Mouse (Mus musculus) thymus, adult 2 months (tissue): ENCODE measurements at regions not wholly inside any gene's neighbourhood (a gene's known extent, or its start where the extent isn't known, plus 50 kb on each side); places are given as distances from the start of the nearest gene placed in this dataset.

Experiments
- DNase-seq: peaks from one replicate; pipeline ENCODE4 v3.0.0; 2021
- H3K27ac ChIP-seq: fragments of 200-500 bp; 2 replicates; pipeline ENCODE4 v1.5.1; 2012; ENCODE audit warnings: low read length, control low read depth; ENCODE audit not compliant: control insufficient read depth, insufficient read depth
- H3K27me3 ChIP-seq: fragments of 200-500 bp; 2 replicates; pipeline ENCODE4 v1.6.1; 2012; ENCODE audit warnings: mild to moderate bottlenecking, low read length, moderate library complexity, mixed read lengths; ENCODE audit not compliant: control insufficient read depth, insufficient read depth
- H3K36me3 ChIP-seq: fragments of 200-500 bp; 2 replicates; pipeline ENCODE4 v1.6.1; 2012; ENCODE audit warnings: mild to moderate bottlenecking, low read length, moderate library complexity; ENCODE audit not compliant: control insufficient read depth, insufficient read depth
- H3K4me1 ChIP-seq: fragments of 200-500 bp; replicated peaks from 2 replicates; pipeline ENCODE4 v1.6.1; 2012; ENCODE audit warnings: low read length; ENCODE audit not compliant: control insufficient read depth, insufficient read depth
- H3K4me3 ChIP-seq: fragments of 200-500 bp; 2 replicates; pipeline ENCODE4 v1.5.1; 2012; ENCODE audit warnings: mild to moderate bottlenecking, low read length, control low read depth, moderate library complexity; ENCODE audit not compliant: control insufficient read depth, insufficient read depth
- CTCF ChIP-seq: fragments of 200-500 bp; IDR thresholded peaks from 2 replicates; pipeline ENCODE4 v1.5.1; 2012; ENCODE audit warnings: mild to moderate bottlenecking, control low read depth, low read length, moderate library complexity, borderline replicate concordance; ENCODE audit not compliant: control insufficient read depth, poor library complexity, insufficient read depth; ENCODE audit errors: extremely low read depth
- POLR2A ChIP-seq: fragments of 200-500 bp; IDR thresholded peaks from 2 replicates; pipeline ENCODE4 v1.6.1; 2012; ENCODE audit warnings: mild to moderate bottlenecking, low read length, control low read depth, moderate library complexity; ENCODE audit not compliant: control insufficient read depth, poor library complexity, insufficient read depth; ENCODE audit errors: extremely low read depth
- WGBS: fragments of 180-500 bp; shearing (Covaris S2); methylation state at CpG from one replicate; pipeline ENCODE4 v1.1.7; 2018; 5-methylcytosine and 5-hydroxymethylcytosine counted together

DNA sequence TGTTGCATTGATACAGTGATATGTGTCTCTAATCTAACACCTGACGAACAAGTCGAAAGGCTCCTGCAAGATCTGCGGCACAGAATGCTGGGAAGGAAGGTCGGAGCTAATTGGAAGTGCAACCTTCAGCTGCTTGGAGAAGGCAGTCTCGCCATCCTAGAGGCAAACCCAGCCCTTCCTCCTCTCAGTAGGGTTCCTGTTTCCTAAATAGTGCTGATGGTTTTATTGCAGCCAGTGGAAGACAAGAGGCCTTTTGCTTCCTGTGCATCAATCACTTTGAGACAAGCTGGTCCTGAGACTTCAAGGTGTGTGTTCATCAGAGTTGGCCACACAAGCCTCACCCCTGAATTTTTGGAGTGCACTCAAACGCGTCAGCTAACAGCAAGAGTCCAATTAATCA is 228.4 kb upstream of the Srek1ip1 start:
- no peak for TF ChIP-seq POLR2A
- no peak for TF ChIP-seq CTCF
- H3K4me3 ChIP-seq: no peak overlapping the region
- no peak for DNase-seq

DNA sequence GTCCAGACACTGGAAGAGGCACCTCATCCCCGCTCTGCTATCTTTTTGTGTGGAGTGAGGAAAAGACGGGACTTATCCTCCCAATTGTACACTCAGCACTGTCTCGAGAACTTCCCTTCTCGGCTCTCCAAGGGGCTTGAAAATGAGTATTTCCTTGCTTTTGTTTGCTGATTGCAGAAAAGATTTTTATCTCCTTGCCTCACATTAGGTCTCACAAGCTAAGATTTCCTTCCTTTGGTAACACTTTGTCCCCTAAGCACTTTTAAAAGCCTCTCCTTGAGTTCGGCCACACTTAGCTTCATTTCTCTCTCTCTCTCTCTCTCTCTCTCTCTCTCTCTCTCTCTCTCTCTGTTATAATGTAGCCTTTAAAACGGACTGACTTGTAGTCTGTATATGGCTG is 222.5 kb upstream of the Srek1ip1 start:
- H3K27ac ChIP-seq: no peak overlapping the region
- no peak for DNase-seq
- TF ChIP-seq CTCF (no peak), POLR2A (no peak)
- H3K4me3 ChIP-seq: no peak overlapping the region
- WGBS: 24% methylated on average over 6 of the region's 6 CpGs
- H3K4me1 ChIP-seq: peaks cover 5% of the 10 kb centered on the region
- no peaks in the 10 kb centered on the region for H3K36me3 ChIP-seq
- H3K27me3 ChIP-seq: no peaks in the 10 kb centered on the region

More for the DNA sequence above, 228.4 kb upstream of the Srek1ip1 start:
- Histone ChIP-seq H3K36me3 (no peaks in the 10 kb centered on the region), H3K27me3 (no peaks in the 10 kb centered on the region), H3K27ac (no peak overlapping the region), H3K4me1 (no peaks in the 10 kb centered on the region)
- WGBS: 62% methylated on average over 7 of the region's 7 CpGs

DNA sequence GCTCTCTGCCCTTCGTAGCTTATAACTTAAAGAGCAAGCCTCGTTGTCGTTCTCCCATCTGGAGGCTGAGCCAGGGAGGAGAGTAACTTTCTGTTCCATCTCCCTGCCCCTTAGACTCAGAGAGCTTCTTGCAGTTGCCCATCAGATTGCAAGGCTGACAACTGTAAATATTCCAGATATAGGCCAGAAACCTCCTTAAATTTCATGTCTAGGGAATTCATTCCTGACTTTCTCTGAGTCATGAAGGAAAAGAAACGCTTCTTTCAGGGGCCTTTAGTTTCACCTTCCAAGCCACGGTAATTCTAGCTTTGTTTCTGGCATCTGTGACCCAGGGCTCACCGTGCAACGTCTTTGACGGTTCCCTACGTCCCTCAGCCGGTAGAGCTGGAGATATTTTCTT is 220.0 kb upstream of the Srek1ip1 start:
- WGBS: 78% methylated on average over 10 of the region's 10 CpGs
- TF ChIP-seq CTCF: no peak
- no peak for TF ChIP-seq POLR2A
- peaks cover 13% of the 10 kb centered on the region for H3K4me1 ChIP-seq
- no peaks in the 10 kb centered on the region for H3K36me3 ChIP-seq
- DNase-seq: no peak
- H3K27me3 ChIP-seq: no peaks in the 10 kb centered on the region
- no peak overlapping the region for H3K27ac ChIP-seq
- no peak overlapping the region for H3K4me3 ChIP-seq

DNA sequence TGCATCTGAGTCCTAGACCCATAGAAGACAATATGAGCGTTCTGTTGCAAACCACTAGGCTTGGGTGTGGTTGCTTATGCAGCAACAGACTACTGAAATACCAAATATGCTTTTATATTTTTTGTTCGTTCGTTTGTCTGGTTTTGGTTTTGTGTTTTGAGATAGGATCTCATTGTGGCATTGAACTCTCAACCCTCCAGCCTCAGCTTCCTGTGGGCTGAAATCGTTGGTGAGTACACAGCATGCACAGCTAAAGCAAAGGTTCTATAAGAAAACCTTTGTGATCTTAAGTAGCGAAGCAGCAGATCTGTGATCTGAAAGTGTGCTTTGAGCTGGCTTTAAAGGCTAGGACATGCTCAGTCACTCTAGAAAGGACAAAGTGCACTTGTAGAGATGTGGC is 217.9 kb upstream of the Srek1ip1 start:
- H3K4me1 ChIP-seq: peaks cover 13% of the 10 kb centered on the region
- no peak overlapping the region for H3K4me3 ChIP-seq
- H3K36me3 ChIP-seq: no peaks in the 10 kb centered on the region
- WGBS: 4% methylated on average over 5 of the region's 5 CpGs
- H3K27me3 ChIP-seq: no peaks in the 10 kb centered on the region
- TF ChIP-seq CTCF (no peak), POLR2A (no peak)
- peak; percentile 18 for DNase-seq
- no peak overlapping the region for H3K27ac ChIP-seq

DNA sequence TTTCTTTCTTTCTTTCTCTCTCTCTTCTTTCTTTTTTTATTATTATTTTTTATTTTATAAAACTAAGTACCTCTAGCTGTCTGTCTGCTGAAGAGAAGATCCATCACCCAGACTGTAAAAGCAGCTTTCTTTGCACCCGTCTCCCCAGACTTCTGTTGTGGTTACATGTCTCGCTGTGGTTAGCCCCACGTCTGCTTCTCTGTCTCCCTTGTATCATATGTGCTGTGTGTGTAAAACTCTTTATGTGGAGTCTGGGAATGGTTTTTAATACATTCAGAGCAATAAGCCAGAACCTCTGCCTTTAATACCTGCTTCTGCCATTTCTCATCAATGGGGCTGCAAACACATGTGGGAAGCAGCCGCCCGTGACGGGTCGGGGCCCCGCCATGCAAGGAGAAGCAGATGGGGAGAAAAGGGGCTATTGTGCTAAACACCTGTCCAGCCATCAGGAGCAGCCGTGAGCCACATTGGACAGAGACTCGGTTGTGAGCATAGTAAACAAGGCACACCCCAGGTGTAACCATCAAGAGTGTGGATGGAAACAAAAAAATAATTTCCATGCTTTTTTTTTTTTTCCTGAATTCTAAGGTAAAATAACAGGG is 216.0 kb upstream of the Srek1ip1 start:
- Histone ChIP-seq H3K36me3 (no peaks in the 10 kb centered on the region), H3K27ac (no peak overlapping the region), H3K27me3 (no peaks in the 10 kb centered on the region; the same call in 1 of the 2 replicates), H3K4me1 (peaks cover 13% of the 10 kb centered on the region), H3K4me3 (no peak overlapping the region)
- WGBS: 5% methylated on average over 10 of the region's 10 CpGs
- peak; percentile 21 for DNase-seq
- TF ChIP-seq CTCF: no peak
- TF ChIP-seq POLR2A: no peak

DNA sequence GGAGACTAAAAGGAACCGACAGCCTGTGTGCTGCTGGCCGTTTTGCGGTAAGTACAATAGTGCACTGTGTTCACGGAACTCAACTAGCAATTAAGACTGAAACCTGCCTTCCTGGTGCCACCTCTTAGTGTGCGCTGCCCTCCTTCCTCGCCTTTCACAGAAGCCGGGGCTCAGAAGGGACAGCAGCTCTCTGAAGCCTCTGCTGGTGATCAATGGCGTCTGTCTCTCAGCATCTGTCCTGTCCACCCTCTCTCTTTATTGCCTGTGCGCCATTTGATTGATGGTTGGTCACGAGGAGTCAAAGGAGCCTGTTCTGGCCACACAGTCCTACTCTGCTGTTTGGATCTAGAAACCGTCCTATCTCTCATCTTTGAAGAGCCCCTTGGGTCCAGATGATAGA is 214.4 kb upstream of the Srek1ip1 start:
- WGBS: 88% methylated on average over 11 of the region's 11 CpGs
- H3K4me3 ChIP-seq: no peak overlapping the region
- no peak overlapping the region for H3K27ac ChIP-seq

More for the DNA sequence above, 214.4 kb upstream of the Srek1ip1 start:
- Histone ChIP-seq H3K36me3 (no peaks in the 10 kb centered on the region), H3K4me1 (peaks cover 13% of the 10 kb centered on the region), H3K27me3 (no peaks in the 10 kb centered on the region; the same call in 1 of the 2 replicates)
- no peak for DNase-seq
- TF ChIP-seq CTCF (no peak), POLR2A (no peak)
